Mouse (Mus musculus) MEL (cell line): Measurements from ENCODE around the gene Smad6. TPM values are rescaled to one million over a fixed set of nuclear protein-coding genes. Genes with fewer than 3 reads are reported as not detected.
A peak's percentile ranks its signal among the peaks of the same experiment; 100 is the strongest.

Experiments
- DNase-seq: peaks from one replicate; pipeline ENCODE4 v3.0.0; 2011; ENCODE audit warnings: low read depth, low spot score
- H3K27ac ChIP-seq: 2 replicates; pipeline ENCODE4 v1.5.1; 2012; ENCODE audit warnings: low read depth, mild to moderate bottlenecking, control low read depth, low read length, moderate library complexity; ENCODE audit not compliant: control insufficient read depth
- H3K27me3 ChIP-seq, 2 experiments: fragments of 150-350 bp in 1 of 2; sonication (generic) in 1 of 2; 2 replicates each; pipeline ENCODE4 v1.6.1; 2012; ENCODE audit warnings: low read length in 2 of 2, mild to moderate bottlenecking in 2 of 2, improper control_type of control experiment in 1 of 2, moderate library complexity in 1 of 2; ENCODE audit not compliant: insufficient read depth in 2 of 2, control insufficient read depth in 1 of 2
- H3K36me3 ChIP-seq, 2 experiments: 2 replicates each; pipeline ENCODE4 v1.6.1; 2012 to 2014; ENCODE audit warnings: low read length in 2 of 2, improper control_type of control experiment in 1 of 2, inconsistent platforms in 1 of 2, mild to moderate bottlenecking in 1 of 2; ENCODE audit not compliant: insufficient read depth in 2 of 2, control insufficient read depth in 1 of 2
- H3K4me1 ChIP-seq, 2 experiments: fragments of 150-350 bp in 1 of 2; sonication (generic) in 1 of 2; 2 replicates each; pipeline ENCODE4 v1.6.1; 2012; ENCODE audit warnings: low read length in 2 of 2, improper control_type of control experiment in 1 of 2, mild to moderate bottlenecking in 1 of 2; ENCODE audit not compliant: insufficient read depth in 2 of 2, control insufficient read depth in 1 of 2
- H3K4me3 ChIP-seq, 2 experiments: fragments of 150-350 bp in 1 of 2; sonication (generic) in 1 of 2; 2 replicates each; pipeline ENCODE4 v1.5.1; 2012; ENCODE audit warnings: low read depth in 2 of 2, low read length in 2 of 2, mild to moderate bottlenecking in 2 of 2, moderate library complexity in 2 of 2, control low read depth in 1 of 2, improper control_type of control experiment in 1 of 2; ENCODE audit not compliant: control insufficient read depth in 1 of 2, insufficient read depth in 1 of 2
- H3K79me2 ChIP-seq: 2 replicates; pipeline ENCODE4 v1.6.1; 2012; ENCODE audit warnings: mild to moderate bottlenecking, low read length, moderate library complexity; ENCODE audit not compliant: control insufficient read depth, poor library complexity, insufficient read depth
- H3K9ac ChIP-seq: 2 replicates; pipeline ENCODE4 v1.6.1; 2012; ENCODE audit warnings: low read depth, mild to moderate bottlenecking, control low read depth, low read length, moderate library complexity; ENCODE audit not compliant: control insufficient read depth, poor library complexity, severe bottlenecking
- H3K9me3 ChIP-seq: fragments of 150-350 bp; sonication (generic); replicated peaks from 2 replicates; pipeline ENCODE4 v1.6.1; 2012; ENCODE audit warnings: mild to moderate bottlenecking, low read length, improper control_type of control experiment, moderate library complexity; ENCODE audit not compliant: insufficient read depth
- BHLHE40 ChIP-seq: IDR thresholded peaks from 2 replicates; pipeline ENCODE4 v1.6.1; 2012; ENCODE audit warnings: low read depth, mild to moderate bottlenecking, inconsistent platforms, low read length, improper control_type of control experiment, borderline replicate concordance
- CHD1 ChIP-seq: IDR thresholded peaks from 2 replicates; pipeline ENCODE4 v1.6.1; 2012; ENCODE audit warnings: low read depth, mild to moderate bottlenecking, inconsistent platforms, low read length, improper control_type of control experiment
- CHD2 ChIP-seq: IDR thresholded peaks from 2 replicates; pipeline ENCODE4 v1.6.1; 2011; ENCODE audit warnings: low read length, improper control_type of control experiment
- CTCF ChIP-seq, 3 experiments: IDR thresholded peaks in 2 of 3; conservative IDR thresholded peaks in 1 of 3; 2 replicates each; pipeline ENCODE4 v1.5.1; 2011 to 2012; ENCODE audit warnings: low read length in 3 of 3, low read depth in 2 of 3, mild to moderate bottlenecking in 2 of 3, improper control_type of control experiment in 1 of 3, inconsistent platforms in 1 of 3, mixed read lengths in 1 of 3, moderate library complexity in 1 of 3; ENCODE audit not compliant: control insufficient read depth in 1 of 3, insufficient read depth in 1 of 3, poor library complexity in 1 of 3, severe bottlenecking in 1 of 3
- E2F4 ChIP-seq: IDR thresholded peaks from 2 replicates; pipeline ENCODE4 v1.6.1; 2011; ENCODE audit warnings: low read depth, low read length, improper control_type of control experiment, borderline replicate concordance
- ELF1 ChIP-seq: IDR thresholded peaks from 2 replicates; pipeline ENCODE4 v1.6.1; 2014; ENCODE audit warnings: low read depth, mild to moderate bottlenecking, inconsistent platforms, low read length, improper control_type of control experiment, moderate library complexity
- EP300 ChIP-seq, 2 experiments: IDR thresholded peaks; 2 replicates each; pipeline ENCODE4 v1.6.1; 2011; ENCODE audit warnings: improper control_type of control experiment in 2 of 2, low read length in 2 of 2, low read depth in 1 of 2, mild to moderate bottlenecking in 1 of 2
- ETS1 ChIP-seq: IDR thresholded peaks from 2 replicates; pipeline ENCODE4 v1.6.1; 2012; ENCODE audit warnings: low read depth, mild to moderate bottlenecking, inconsistent platforms, low read length, improper control_type of control experiment, moderate library complexity
- GABPA ChIP-seq: IDR thresholded peaks from 2 replicates; pipeline ENCODE4 v1.6.1; 2012; ENCODE audit warnings: low read depth, mild to moderate bottlenecking, inconsistent platforms, low read length, improper control_type of control experiment, moderate library complexity
- GATA1 ChIP-seq: IDR thresholded peaks from 2 replicates; pipeline ENCODE4 v1.6.1; 2011; ENCODE audit warnings: low read depth, low read length, improper control_type of control experiment
- HCFC1 ChIP-seq: IDR thresholded peaks from 2 replicates; pipeline ENCODE4 v1.6.1; 2012; ENCODE audit warnings: low read depth, mild to moderate bottlenecking, inconsistent platforms, low read length, improper control_type of control experiment, moderate library complexity
- JUND ChIP-seq: IDR thresholded peaks from 2 replicates; pipeline ENCODE4 v1.6.1; 2011; ENCODE audit warnings: low read depth, mild to moderate bottlenecking, improper control_type of control experiment, low read length
- KAT2A ChIP-seq: conservative IDR thresholded peaks from 2 replicates; pipeline ENCODE4 v1.6.1; 2012; ENCODE audit warnings: low read depth, low read length, improper control_type of control experiment, inconsistent platforms
- MAFK ChIP-seq: IDR thresholded peaks from 2 replicates; pipeline ENCODE4 v1.6.1; 2011; ENCODE audit warnings: low read depth, mild to moderate bottlenecking, low read length, improper control_type of control experiment, borderline replicate concordance
- MXI1 ChIP-seq: IDR thresholded peaks from 2 replicates; pipeline ENCODE4 v1.6.1; 2011; ENCODE audit warnings: mild to moderate bottlenecking, low read depth, low read length, improper control_type of control experiment
- MYB ChIP-seq: IDR thresholded peaks from 2 replicates; pipeline ENCODE4 v1.6.1; 2011; ENCODE audit warnings: mild to moderate bottlenecking, low read depth, low read length, improper control_type of control experiment
- MYC ChIP-seq: IDR thresholded peaks from 2 replicates; pipeline ENCODE4 v1.6.1; 2011; ENCODE audit warnings: low read depth, mild to moderate bottlenecking, low read length, improper control_type of control experiment, moderate library complexity
- NELFE ChIP-seq: IDR thresholded peaks from 2 replicates; pipeline ENCODE4 v1.6.1; 2011; ENCODE audit warnings: low read depth, low read length, improper control_type of control experiment
- NRF1 ChIP-seq: IDR thresholded peaks from 2 replicates; pipeline ENCODE4 v1.6.1; 2014; ENCODE audit warnings: low read depth, mild to moderate bottlenecking, inconsistent platforms, low read length, improper control_type of control experiment, moderate library complexity; ENCODE audit not compliant: poor library complexity, insufficient read depth, severe bottlenecking
- POLR2AphosphoS5 ChIP-seq: IDR thresholded peaks from 2 replicates; pipeline ENCODE4 v1.6.1; 2012; ENCODE audit warnings: low read depth, borderline replicate concordance, mild to moderate bottlenecking, inconsistent platforms, low read length, moderate library complexity, mixed read lengths
- RAD21 ChIP-seq: IDR thresholded peaks from 2 replicates; pipeline ENCODE4 v1.6.1; 2011; ENCODE audit warnings: mild to moderate bottlenecking, low read depth, low read length, improper control_type of control experiment
- RCOR1 ChIP-seq: IDR thresholded peaks from 2 replicates; pipeline ENCODE4 v1.6.1; 2012; ENCODE audit warnings: low read depth, mild to moderate bottlenecking, inconsistent platforms, low read length, improper control_type of control experiment
- SMC3 ChIP-seq: IDR thresholded peaks from 2 replicates; pipeline ENCODE4 v1.6.1; 2011; ENCODE audit warnings: low read depth, low read length, improper control_type of control experiment
- TAL1 ChIP-seq: IDR thresholded peaks from 2 replicates; pipeline ENCODE4 v1.6.1; 2012; ENCODE audit warnings: mild to moderate bottlenecking, inconsistent platforms, low read length, moderate library complexity, mixed read lengths
- TBP ChIP-seq: IDR thresholded peaks from 2 replicates; pipeline ENCODE4 v1.8.0; 2011; ENCODE audit warnings: low read depth, low read length, improper control_type of control experiment
- TCF12 ChIP-seq: IDR thresholded peaks from 2 replicates; pipeline ENCODE4 v1.6.1; 2014; ENCODE audit warnings: low read depth, mild to moderate bottlenecking, inconsistent platforms, low read length, improper control_type of control experiment, moderate library complexity
- USF1 ChIP-seq: IDR thresholded peaks from 2 replicates; pipeline ENCODE4 v1.6.1; 2014; ENCODE audit warnings: low read depth, mild to moderate bottlenecking, inconsistent platforms, low read length, improper control_type of control experiment, moderate library complexity
- ZC3H11A ChIP-seq: IDR thresholded peaks from 2 replicates; pipeline ENCODE4 v1.6.1; 2012; ENCODE audit warnings: low read depth, mild to moderate bottlenecking, inconsistent platforms, low read length, improper control_type of control experiment
- ZKSCAN1 ChIP-seq: IDR thresholded peaks from 2 replicates; pipeline ENCODE4 v1.6.1; 2012; ENCODE audit warnings: low read depth, mild to moderate bottlenecking, inconsistent platforms, low read length, improper control_type of control experiment, moderate library complexity
- ZMIZ1 ChIP-seq: IDR thresholded peaks from 2 replicates; pipeline ENCODE4 v1.6.1; 2012; ENCODE audit warnings: low read depth, mild to moderate bottlenecking, inconsistent platforms, low read length, improper control_type of control experiment, moderate library complexity
- ZNF384 ChIP-seq: IDR thresholded peaks from 2 replicates; pipeline ENCODE4 v1.6.1; 2012; ENCODE audit warnings: low read depth, mild to moderate bottlenecking, inconsistent platforms, low read length, improper control_type of control experiment
- polyA plus RNA-seq, 2 experiments: library from polyadenylated mRNA; stranded (reverse) in 1 of 2; unstranded in 1 of 2; fragments of >175 nt in 1 of 2; fragments of >200 nt in 1 of 2; gene quantifications; 2 replicates each; pipeline versions ENCODE4 v1.2.1 to v1.2.4; 2012; ENCODE audit warnings: low replicate concordance in 2 of 2, low read depth in 1 of 2; ENCODE audit not compliant: insufficient read length in 2 of 2, insufficient read depth in 1 of 2, missing spikeins in 1 of 2
- total RNA-seq: library from RNA; depleted of rRNA; stranded (reverse); fragments of 300-350 nt; gene quantifications from 2 replicates; pipeline ENCODE4 v1.2.3, GENCODE M21; 2012

Smad6 gene
- total and polyA plus RNA-seq, 3 experiments, result 2.2 to 3.9 TPM; not detected in 1

DNA sequence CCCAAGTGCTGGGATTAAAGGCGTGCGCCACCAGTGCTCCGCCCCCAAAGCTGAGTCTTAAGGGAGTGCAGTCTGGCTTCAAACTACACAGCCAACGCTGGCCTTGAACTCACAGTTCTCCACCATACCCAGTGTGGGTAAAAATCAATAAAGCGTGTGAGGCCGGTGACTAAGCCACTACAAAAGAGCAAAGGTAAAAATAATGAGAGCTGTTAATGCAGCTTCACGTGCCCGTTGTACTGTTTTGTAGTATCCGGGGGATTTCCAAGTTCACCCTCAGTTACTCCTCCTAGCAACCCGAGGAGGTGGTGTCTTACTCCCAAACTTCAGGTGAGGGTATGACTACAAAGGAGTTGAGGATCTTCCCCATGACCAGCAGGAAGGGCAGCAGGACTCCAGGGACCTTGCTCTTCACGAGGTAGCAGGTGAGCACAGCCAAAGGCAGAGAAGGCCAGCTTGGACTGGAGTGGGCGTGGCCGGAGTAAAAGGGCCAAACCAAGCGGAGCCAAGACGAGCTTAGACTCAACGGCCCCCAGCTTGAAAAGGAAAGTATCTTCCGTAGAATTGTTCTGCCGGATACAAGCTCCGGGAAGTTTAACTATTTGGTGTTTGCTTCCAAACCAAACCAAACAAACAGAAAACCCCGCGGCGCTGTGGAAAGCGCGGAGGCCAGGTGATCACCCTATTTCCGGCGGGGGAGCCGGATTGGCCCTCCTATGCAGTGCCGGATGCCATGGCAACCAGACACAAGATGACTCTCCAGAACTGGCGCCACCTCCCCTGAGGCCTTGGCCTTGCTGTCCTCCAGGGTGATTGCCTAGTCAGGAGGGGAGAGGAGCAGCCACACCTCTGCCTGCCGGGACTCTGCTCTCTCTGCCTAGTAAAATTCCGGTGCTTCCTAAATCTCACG, 27.9 kb upstream of the Smad6 start (continued):
- TF ChIP-seq RAD21 (no peak), MYB (no peak), ZC3H11A (no peak), E2F4 (no peak), POLR2AphosphoS5 (no peak), TCF12 (0 out of 2 replicates have a peak, but pooled peaks have one; percentile 2), MAFK (no peak), BHLHE40 (peak; percentile 43; the same call in 1 of the 2 replicates), NRF1 (no peak), ZMIZ1 (peak; percentile 72; the same call in 1 of the 2 replicates), GATA1 (no peak), CTCF (IDR thresholded peaks at IDR 0.05 in 2 of 3, conservative IDR thresholded peaks at IDR 0.05 in 1 of 3; ENCODE audit: control insufficient read depth in 1 of 3, insufficient read depth in 1 of 3, low read depth in 2 of 3, low read length in 3 of 3, poor library complexity in 1 of 3, severe bottlenecking in 1 of 3) (no peak), EP300 (IDR thresholded peaks at IDR 0.05; ENCODE audit: low read depth in 1 of 2, low read length in 2 of 2) (no peak), MXI1 (no peak; the same call in none of the 2 replicates), JUND (no peak), ZNF384 (no peak), TAL1 (no peak), HCFC1 (peak; percentile 35; the same call in 1 of the 2 replicates), KAT2A (no peak), SMC3 (no peak), MYC (no peak)

- Histone ChIP-seq H3K27me3 (no peaks in the 10 kb centered on the region; a peak in 1 of 4 replicates), H3K79me2 (no peaks in the 10 kb centered on the region), H3K36me3 (peaks cover 0 to 19% of the 10 kb centered on the region in 2 experiments; a peak in 2 of 4 replicates), H3K4me1 (peaks cover 7 to 29% of the 10 kb centered on the region in 2 experiments; a peak in 3 of 4 replicates), H3K27ac (peak overlapping the region; percentile 80), H3K9me3 (no peaks in the 10 kb centered on the region), H3K4me3 (peak overlapping the region in 1 of 2 experiments; percentile 0; a peak in 1 of 4 replicates), H3K9ac (peak overlapping the region; percentile 44)
- peak; percentile 92 for DNase-seq
- TF ChIP-seq ETS1, result peak; percentile 84
- 0 out of 2 replicates have a peak, but pooled peaks have one; percentile 4 for TF ChIP-seq ZKSCAN1
- TF ChIP-seq MXI1, result peak; percentile 71
- no peak for TF ChIP-seq GABPA
- peak; percentile 30 for TF ChIP-seq ELF1
- TF ChIP-seq CHD1, result 0 out of 2 replicates have a peak, but pooled peaks have one; percentile 30
- peak; percentile 36; the same call in 1 of the 2 replicates for TF ChIP-seq TBP
- 0 out of 2 replicates have a peak, but pooled peaks have one; percentile 23 for TF ChIP-seq NELFE
- no peak for TF ChIP-seq MYC
- peak; percentile 80 to 90 for TF ChIP-seq EP300 (IDR thresholded peaks at IDR 0.05; ENCODE audit: low read depth in 1 of 2, low read length in 2 of 2)
- TF ChIP-seq RCOR1, result peak; percentile 66; the same call in 1 of the 2 replicates
- no peak for TF ChIP-seq E2F4
- TF ChIP-seq TCF12, result peak; percentile 95
- TF ChIP-seq HCFC1, result peak; percentile 46; the same call in 1 of the 2 replicates
- TF ChIP-seq CHD2, result no peak; the same call in 1 of the 2 replicates
- TF ChIP-seq USF1, result no peak
Measured at GRCm38 (mm10) chr9:64045117-64045890, 23.4 kb upstream of the Smad6 start.
